Mouse (Mus musculus) layer of hippocampus, adult 8-10 months (tissue): ENCODE results near the gene Ift27. TPM values are rescaled to one million over a fixed set of nuclear protein-coding genes. Genes with fewer than 3 reads are reported as not detected.

Experiments
- total RNA-seq, 4 experiments: library from RNA; stranded (reverse); gene quantifications; 2 replicates each; pipeline ENCODE4 v1.2.4; 2022

Gene Ift27
- total RNA-seq, 4 experiments from 2014 or later, result 20.4 to 29.8 (median 25.7) TPM

Other genes with a start within 250 kb of the Ift27 start
- 100 to 1,000 TPM; 119 to 130 (median 128) TPM for gene Txn2, start 245.1 kb downstream of the Ift27 start, total RNA-seq
- 10 to 100 TPM in 3 of 4 experiments, 1 to 10 TPM in 1; 9.5 to 14.0 (median 13.1) TPM for gene Foxred2, start 217.4 kb downstream of the Ift27 start, total RNA-seq
- gene Eif3d, start 203.3 kb downstream of the Ift27 start, total RNA-seq, result 100 to 1,000 TPM in 3 of 4 experiments, 10 to 100 TPM in 1; 85.5 to 112 (median 106) TPM
- 10 to 100 TPM; 30.6 to 36.9 (median 33.2) TPM for gene Cacng2, start 54.1 kb downstream of the Ift27 start, total RNA-seq
- gene Pvalb, start 32.3 kb upstream of the Ift27 start, total RNA-seq, result 10 to 100 TPM; 58.2 to 61.8 (median 60.5) TPM
- gene Ncf4, start 70.7 kb upstream of the Ift27 start, total RNA-seq, result 1 to 10 TPM; 1.2 to 5.0 (median 1.7) TPM
- gene Csf2rb2, start 131.6 kb upstream of the Ift27 start, total RNA-seq, result 1 to 10 TPM; 1.4 to 4.5 (median 2.9) TPM
- 1 to 10 TPM; 1.8 to 9.4 (median 4.4) TPM for gene Csf2rb, start 151.6 kb upstream of the Ift27 start, total RNA-seq
- not detected for gene Tex33, start 221.8 kb upstream of the Ift27 start, total RNA-seq
- gene Tst, start 231.8 kb upstream of the Ift27 start, total RNA-seq, result 10 to 100 TPM; 36.9 to 47.4 (median 42.3) TPM
- 10 to 100 TPM; 23.1 to 38.1 (median 30.3) TPM for gene Mpst, start 232.3 kb upstream of the Ift27 start, total RNA-seq